Mouse (Mus musculus) forebrain, postnatal 0 days (tissue): Measurements from ENCODE around the gene Fmo2. TPM values are rescaled to one million over a fixed set of nuclear protein-coding genes. Genes with fewer than 3 reads are reported as not detected.

ENCODE experiments used
- ATAC-seq: fragments of 200-750 bp; cut with Nextera tagmentation; 2 replicates; pipeline ENCODE4 v1.8.0; 2017; ENCODE audit warnings: mild to moderate bottlenecking, moderate library complexity
- DNase-seq: peaks from one replicate; pipeline ENCODE4 v3.0.0-alpha.2; 2015
- H3K27ac ChIP-seq: fragments of 300-500 bp; sonication (generic); 2 replicates; pipeline ENCODE4 v1.5.1; 2014; ENCODE audit warnings: low read depth, mild to moderate bottlenecking, antibody characterized with exemption, low read length, moderate library complexity, mixed read lengths
- H3K27me3 ChIP-seq: fragments of 300-500 bp; sonication (generic); 2 replicates; pipeline ENCODE4 v1.6.1; 2014; ENCODE audit warnings: mild to moderate bottlenecking, low read length, mixed read lengths; ENCODE audit not compliant: insufficient read depth
- H3K36me3 ChIP-seq: fragments of 300-500 bp; sonication (generic); 2 replicates; pipeline ENCODE4 v1.6.1; 2014; ENCODE audit warnings: mild to moderate bottlenecking, moderate library complexity; ENCODE audit not compliant: insufficient read depth
- H3K4me1 ChIP-seq: fragments of 300-500 bp; sonication (generic); 2 replicates; pipeline ENCODE4 v1.6.1; 2014; ENCODE audit warnings: antibody characterized with exemption; ENCODE audit not compliant: insufficient read depth
- H3K4me2 ChIP-seq: fragments of 300-500 bp; sonication (generic); 2 replicates; pipeline ENCODE4 v1.6.1; 2014; ENCODE audit warnings: low read depth, mild to moderate bottlenecking, moderate library complexity
- H3K4me3 ChIP-seq: fragments of 300-500 bp; sonication (generic); 2 replicates; pipeline ENCODE4 v1.5.1; 2014; ENCODE audit warnings: low read depth, low read length, mixed read lengths
- H3K9ac ChIP-seq: fragments of 300-500 bp; sonication (generic); 2 replicates; pipeline ENCODE4 v1.6.1; 2014; ENCODE audit warnings: mild to moderate bottlenecking
- H3K9me3 ChIP-seq: fragments of 300-500 bp; sonication (generic); 2 replicates; pipeline ENCODE4 v1.6.1; 2016; ENCODE audit warnings: low read length
- CTCF ChIP-seq: sonication (generic); IDR thresholded peaks from 2 replicates; pipeline ENCODE4 v1.5.1; 2016; ENCODE audit warnings: antibody characterized with exemption, control low read depth, low read depth
- WGBS: fragments of 180-500 bp; shearing (Covaris S2); extraction: QIAGEN DNeasy Blood & Tissue Kit; methylation state at CpG from one replicate; pipeline ENCODE4 v1.1.7; 2014; 5-methylcytosine and 5-hydroxymethylcytosine counted together
- polyA plus RNA-seq: library from polyadenylated mRNA; unstranded; fragments of >200 nt; fragmentation: Nextera tagmentation; extraction: Ambion mirVana; gene quantifications from 2 replicates; pipeline ENCODE4 v1.2.1, GENCODE M21; 2015
- total RNA-seq: library from RNA; depleted of rRNA; stranded (reverse); fragments of >200 nt; gene quantifications from 2 replicates; pipeline ENCODE4 v1.2.3, GENCODE M21; 2014; rRNA removed

Gene Fmo2
- total RNA-seq (0.38 and 0.81 TPM in 2 replicates), polyA plus RNA-seq (0.30 and 0.50 TPM in 2 replicates)

- Histone ChIP-seq H3K36me3 (no peaks in the 10 kb centered on the region), H3K27me3 (no peaks in the 10 kb centered on the region), H3K27ac (no peak within 1 kb of the TSS), H3K4me1 (no peaks in the 10 kb centered on the region), H3K9ac (no peak within 1 kb of the TSS), H3K4me2 (no peak within 1 kb of the TSS), H3K9me3 (no peaks in the 10 kb centered on the region), H3K4me3 (no peak within 1 kb of the TSS)
- no peak for ATAC-seq
- 62% methylated on average over 14 of the region's 14 CpGs for WGBS
- no peak for TF ChIP-seq CTCF
- no peak for DNase-seq
Observed at GRCm38 (mm10) chr1:162897838-162898811, at the start of gene Fmo2. Fmo2 (minus strand) TSS chr1:162898726.

GRCm38 (mm10) chr1:162947934-162948333 is 49.4 kb upstream of the Fmo2 start:
- ATAC-seq = no peak

DNA sequence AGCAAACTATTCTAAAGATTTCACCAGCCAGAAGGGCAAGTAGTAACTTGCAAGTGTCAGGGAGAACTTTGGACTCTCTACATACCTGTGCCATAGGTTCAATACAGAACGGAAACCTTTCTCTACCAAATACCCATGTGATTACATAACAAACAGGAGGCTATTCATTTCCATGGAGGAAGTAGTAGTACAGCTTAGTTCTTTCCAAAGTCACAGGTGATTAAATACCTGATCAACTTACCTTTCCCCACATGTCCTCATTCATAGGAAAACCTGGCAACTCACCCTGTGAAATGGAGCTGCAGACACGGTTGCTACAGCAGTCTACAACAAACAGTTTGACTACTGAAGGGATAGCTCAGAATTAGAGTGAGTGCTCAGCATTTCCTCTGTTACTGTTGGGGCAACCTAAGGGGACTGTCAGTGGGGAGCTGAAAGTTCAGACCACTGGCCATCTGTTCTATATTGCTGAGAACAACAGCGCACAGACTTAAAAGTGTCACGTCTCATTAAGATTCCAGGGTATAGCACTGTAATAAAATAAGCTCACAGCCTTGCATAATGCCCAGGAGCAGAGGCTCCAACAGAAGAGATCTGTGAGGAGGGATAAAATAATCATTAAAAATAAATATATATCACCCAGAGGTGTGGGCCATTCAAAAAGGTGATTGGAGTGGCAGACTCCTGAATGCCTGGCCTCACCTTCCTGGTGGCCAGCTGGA is 48.5 kb upstream of the Fmo2 start:
- 80% methylated on average over 4 of the region's 4 CpGs for WGBS
- no peak for ATAC-seq
- DNase-seq = no peak

More at GRCm38 (mm10) chr1:162947934-162948333, 49.4 kb upstream of the Fmo2 start:
- no peaks in the 10 kb centered on the region for H3K36me3 ChIP-seq
- no peak overlapping the region for H3K4me3 ChIP-seq
- no peak overlapping the region for H3K4me2 ChIP-seq
- H3K9ac ChIP-seq = no peak overlapping the region
- 81% methylated on average over 6 of the region's 6 CpGs for WGBS
- no peak for DNase-seq
- no peak overlapping the region for H3K27ac ChIP-seq
- no peaks in the 10 kb centered on the region for H3K4me1 ChIP-seq
- no peak for TF ChIP-seq CTCF
- H3K27me3 ChIP-seq = no peaks in the 10 kb centered on the region
- no peaks in the 10 kb centered on the region for H3K9me3 ChIP-seq

DNA sequence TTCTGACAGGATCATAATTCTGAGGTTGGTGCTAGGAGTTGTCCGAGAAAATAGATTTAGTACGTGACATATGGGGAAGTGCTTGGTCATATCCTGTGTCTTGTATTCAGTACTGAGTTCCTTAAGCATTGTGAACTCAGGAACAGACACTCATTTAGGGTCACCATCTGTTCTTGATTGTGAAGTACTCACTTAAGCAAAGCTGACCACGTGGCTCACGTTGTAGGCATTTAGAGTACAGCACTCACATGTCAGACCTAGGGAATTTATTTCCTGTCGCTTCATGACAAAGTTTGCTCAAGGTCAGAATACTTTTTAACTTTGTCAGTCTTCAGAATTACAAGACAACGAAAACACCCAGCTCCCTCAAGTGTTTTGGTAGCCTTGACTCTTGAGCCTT is 45.2 kb upstream of the Fmo2 start:
- no peaks in the 10 kb centered on the region for H3K9me3 ChIP-seq
- no peak overlapping the region for H3K9ac ChIP-seq
- no peaks in the 10 kb centered on the region for H3K36me3 ChIP-seq
- H3K27me3 ChIP-seq = no peaks in the 10 kb centered on the region
- no peak for DNase-seq
- no peak for ATAC-seq
- no peak overlapping the region for H3K4me2 ChIP-seq
- no peak overlapping the region for H3K4me3 ChIP-seq
- TF ChIP-seq CTCF = no peak
- H3K4me1 ChIP-seq = no peaks in the 10 kb centered on the region
- H3K27ac ChIP-seq = no peak overlapping the region
- 84% methylated on average over 6 of the region's 6 CpGs for WGBS

More for the DNA sequence above, 48.5 kb upstream of the Fmo2 start:
- no peaks in the 10 kb centered on the region for H3K36me3 ChIP-seq
- no peak overlapping the region for H3K27ac ChIP-seq
- H3K4me3 ChIP-seq = no peak overlapping the region
- no peaks in the 10 kb centered on the region for H3K9me3 ChIP-seq
- no peak overlapping the region for H3K9ac ChIP-seq
- no peaks in the 10 kb centered on the region for H3K4me1 ChIP-seq
- H3K4me2 ChIP-seq = no peak overlapping the region
- no peak for TF ChIP-seq CTCF
- H3K27me3 ChIP-seq = no peaks in the 10 kb centered on the region

- Histone ChIP-seq H3K4me3 (no peak overlapping the region), H3K9ac (no peak overlapping the region), H3K4me1 (no peaks in the 10 kb centered on the region), H3K36me3 (no peaks in the 10 kb centered on the region), H3K4me2 (no peak overlapping the region), H3K9me3 (no peaks in the 10 kb centered on the region), H3K27ac (no peak overlapping the region), H3K27me3 (no peaks in the 10 kb centered on the region)
- 90% methylated on average over 4 of the region's 4 CpGs for WGBS
- no peak for TF ChIP-seq CTCF
- no peak for DNase-seq
- ATAC-seq = no peak
Observed at GRCm38 (mm10) chr1:162938696-162939351, 40.3 kb upstream of the Fmo2 start.

DNA sequence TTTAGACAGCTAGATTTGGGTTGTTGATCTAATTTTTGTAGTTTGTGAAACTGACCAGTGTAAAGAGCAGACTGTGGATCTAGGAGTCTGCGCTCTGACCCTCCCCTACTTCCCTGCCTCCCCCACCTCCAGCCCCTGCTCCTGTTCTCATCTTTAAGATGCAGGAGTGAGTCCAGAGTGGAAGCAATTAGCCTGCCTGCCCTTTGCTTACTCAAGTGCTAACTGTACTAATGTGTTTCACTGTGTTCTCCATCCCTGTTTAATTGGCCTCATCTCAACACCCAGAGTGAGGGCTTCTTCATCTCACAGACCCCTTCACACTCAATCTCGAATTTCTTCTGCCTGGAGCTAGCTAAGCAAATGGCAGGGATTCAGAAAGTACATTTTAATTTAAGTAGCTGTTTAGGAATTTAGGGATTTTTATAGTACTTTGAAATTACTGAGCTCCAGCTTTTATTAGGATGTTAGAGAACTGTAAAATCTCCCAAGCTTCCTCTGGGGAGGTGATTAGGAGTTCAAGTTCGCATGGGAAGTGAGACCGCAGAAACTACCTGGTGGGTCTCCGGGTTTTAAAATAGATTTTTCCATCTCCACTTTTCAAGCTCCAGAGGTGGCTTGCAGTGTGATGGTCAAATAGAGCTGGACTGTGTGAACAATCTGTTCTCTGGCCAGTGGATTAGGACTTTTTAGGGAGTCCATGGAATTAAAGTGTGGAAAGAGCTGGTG is 39.6 kb upstream of the Fmo2 start:
- Histone ChIP-seq H3K4me2 (no peak overlapping the region), H3K27ac (no peak overlapping the region), H3K36me3 (no peaks in the 10 kb centered on the region), H3K9me3 (no peaks in the 10 kb centered on the region), H3K27me3 (no peaks in the 10 kb centered on the region), H3K4me3 (no peak overlapping the region), H3K4me1 (no peaks in the 10 kb centered on the region), H3K9ac (no peak overlapping the region)
- ATAC-seq = no peak
- no peak for TF ChIP-seq CTCF
- no peak for DNase-seq
- WGBS = 66% methylated on average over 5 of the region's 5 CpGs
